Mouse (Mus musculus): ENCODE measurements around the gene Xpo4. TPM values are rescaled to one million over a fixed set of nuclear protein-coding genes. Genes with fewer than 3 reads are reported as not detected.

The Xpo4 gene
- polyA plus RNA-seq, 1 experiment from 2014 or later, result 11.1 TPM

DNA sequence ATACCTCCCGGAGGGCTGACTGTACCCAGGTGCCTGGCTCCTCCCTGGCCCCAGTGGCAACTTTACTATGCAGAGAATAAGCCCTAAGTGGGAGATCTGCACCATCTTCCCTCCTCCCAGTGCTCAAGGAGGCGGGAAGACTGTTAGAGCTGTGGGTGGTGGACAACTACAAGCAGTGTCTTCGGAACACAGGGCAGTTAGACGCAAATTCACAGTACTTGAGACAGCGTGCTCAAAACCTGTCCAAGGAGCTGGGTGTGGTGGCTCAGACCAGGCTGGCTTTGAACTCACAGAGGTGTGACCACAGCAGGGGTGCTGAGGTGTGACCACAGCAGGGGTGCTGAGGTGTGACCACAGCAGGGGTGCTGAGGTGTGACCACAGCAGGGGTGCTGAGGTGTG is 110.8 kb downstream of the Xpo4 start:
- Histone ChIP-seq H3K36me3 (no peaks in the 10 kb centered on the region), H3K27me3 (no peaks in the 10 kb centered on the region), H3K27ac (no peak overlapping the region), H3K4me3 (no peak overlapping the region), H3K9me3 (replicated peaks) (no peaks in the 10 kb centered on the region), H3K9ac (no peak overlapping the region), H3K4me2 (no peak overlapping the region), H3K4me1 (replicated peaks) (no peaks in the 10 kb centered on the region)
- WGBS, result 83% methylated on average over 5 of the region's 5 CpGs
- ATAC-seq (replicated peaks; ENCODE audit: insufficient number of reproducible peaks, insufficient read depth, low FRiP score, low read depth), result no peak

DNA sequence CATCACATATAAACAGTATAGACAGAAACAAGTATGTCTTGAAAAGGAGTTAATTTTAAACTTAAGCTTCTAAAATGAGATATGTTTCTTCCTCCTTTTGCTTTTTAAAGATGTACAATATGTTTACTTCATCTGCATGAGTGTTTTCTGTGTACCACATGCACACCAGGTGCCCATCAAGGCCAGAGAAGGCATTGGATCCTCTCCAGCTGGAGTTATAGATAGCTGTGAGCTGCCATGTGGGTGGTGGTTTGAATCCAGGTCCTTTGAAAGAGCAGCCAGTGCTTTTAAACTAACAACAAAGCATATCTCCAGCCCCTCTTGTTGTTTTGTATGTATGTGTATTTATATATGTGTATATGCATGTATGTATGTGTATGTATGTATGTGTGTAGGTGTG is 112.3 kb downstream of the Xpo4 start:
- H3K9me3 ChIP-seq (replicated peaks), result no peaks in the 10 kb centered on the region
- no peak overlapping the region for H3K27ac ChIP-seq
- H3K27me3 ChIP-seq, result no peaks in the 10 kb centered on the region
- H3K4me2 ChIP-seq, result no peak overlapping the region
- ATAC-seq (replicated peaks; ENCODE audit: insufficient number of reproducible peaks, insufficient read depth, low FRiP score, low read depth), result no peak
- H3K36me3 ChIP-seq, result no peaks in the 10 kb centered on the region
- no peak overlapping the region for H3K9ac ChIP-seq
- H3K4me1 ChIP-seq (replicated peaks), result no peaks in the 10 kb centered on the region
- no peak overlapping the region for H3K4me3 ChIP-seq

DNA sequence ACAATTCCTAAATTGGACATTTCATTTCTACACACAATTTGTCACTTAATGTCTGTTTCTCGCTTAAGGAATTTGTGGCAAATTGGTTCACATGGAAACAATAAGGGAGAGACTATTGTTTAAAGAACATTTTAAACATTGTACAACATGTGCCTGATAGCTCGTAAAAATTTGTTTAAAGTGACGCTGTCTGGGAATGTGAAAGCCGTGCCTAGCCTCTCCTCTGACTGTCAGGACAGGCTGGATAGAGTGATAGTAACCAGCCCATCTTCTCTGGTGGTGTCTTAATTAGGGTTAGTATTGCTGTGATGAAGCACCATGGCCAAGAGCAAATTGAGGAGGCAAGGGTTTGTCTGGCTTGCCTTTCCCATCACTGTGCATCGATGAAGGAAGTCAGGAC is 118.2 kb downstream of the Xpo4 start:
- H3K9me3 ChIP-seq (replicated peaks), result no peaks in the 10 kb centered on the region
- ATAC-seq (replicated peaks; ENCODE audit: insufficient number of reproducible peaks, insufficient read depth, low FRiP score, low read depth), result no peak
- no peaks in the 10 kb centered on the region for H3K27me3 ChIP-seq
- H3K36me3 ChIP-seq, result no peaks in the 10 kb centered on the region
- 71% methylated on average over 5 of the region's 5 CpGs for WGBS
- H3K4me3 ChIP-seq, result no peak overlapping the region
- H3K4me1 ChIP-seq (replicated peaks), result peaks cover 7% of the 10 kb centered on the region
- no peak overlapping the region for H3K9ac ChIP-seq
- no peak overlapping the region for H3K27ac ChIP-seq
- H3K4me2 ChIP-seq, result no peak overlapping the region

DNA sequence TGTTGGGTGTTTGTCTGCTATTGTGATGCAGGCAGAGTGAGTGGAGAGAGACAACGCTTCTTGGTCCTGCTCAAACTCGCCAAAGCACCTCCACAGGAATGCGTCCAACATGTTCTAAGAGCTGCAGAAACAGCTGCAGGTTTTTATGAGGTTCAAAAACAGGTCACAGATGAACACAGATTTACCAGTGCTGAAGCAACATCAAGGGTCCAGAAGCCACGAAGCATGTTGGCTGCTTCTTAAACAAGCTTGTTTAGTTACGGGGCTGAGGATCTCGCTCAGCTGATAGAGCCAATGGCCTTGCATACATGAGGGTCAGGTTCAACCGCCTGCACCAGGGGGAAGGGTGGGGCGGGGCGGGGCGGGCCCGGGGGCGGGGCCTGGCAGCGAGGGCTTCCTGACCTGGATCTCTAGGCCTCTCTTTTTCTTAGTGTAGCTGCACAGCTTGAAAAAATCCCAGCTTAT is 118.6 kb downstream of the Xpo4 start:
- H3K27ac ChIP-seq, result no peak overlapping the region

DNA sequence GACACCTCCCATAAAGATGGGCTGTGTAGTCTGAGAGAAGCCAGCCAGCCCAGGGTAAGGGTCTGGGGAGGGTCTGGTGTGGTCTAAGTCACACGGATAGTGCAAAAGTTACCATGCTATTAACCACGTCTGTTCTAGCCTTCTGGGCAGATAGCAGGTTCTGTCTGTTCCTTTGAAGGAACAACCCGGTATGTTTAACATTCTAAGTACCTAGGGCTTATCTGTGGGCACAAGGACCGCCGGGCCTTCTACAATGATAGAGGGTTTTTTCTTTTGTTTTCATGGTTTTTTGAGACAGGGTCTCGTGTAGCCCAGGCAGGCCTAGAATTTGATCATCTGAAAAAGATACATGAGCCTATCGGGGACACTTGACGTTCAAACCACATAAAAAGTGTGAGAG is 119.1 kb downstream of the Xpo4 start:
- H3K9me3 ChIP-seq (replicated peaks), result no peaks in the 10 kb centered on the region
- H3K36me3 ChIP-seq, result no peaks in the 10 kb centered on the region
- 79% methylated on average over 8 of the region's 8 CpGs for WGBS
- ATAC-seq (replicated peaks; ENCODE audit: insufficient number of reproducible peaks, insufficient read depth, low FRiP score, low read depth), result no peak
- H3K9ac ChIP-seq, result no peak overlapping the region
- no peak overlapping the region for H3K4me3 ChIP-seq
- peaks cover 7% of the 10 kb centered on the region for H3K4me1 ChIP-seq (replicated peaks)
- no peaks in the 10 kb centered on the region for H3K27me3 ChIP-seq
- no peak overlapping the region for H3K27ac ChIP-seq
- no peak overlapping the region for H3K4me2 ChIP-seq

More for the DNA sequence above, 118.6 kb downstream of the Xpo4 start:
- Histone ChIP-seq H3K36me3 (no peaks in the 10 kb centered on the region), H3K9ac (no peak overlapping the region), H3K27me3 (no peaks in the 10 kb centered on the region), H3K9me3 (replicated peaks) (no peaks in the 10 kb centered on the region), H3K4me3 (no peak overlapping the region), H3K4me2 (0 out of 2 replicates have a peak overlapping the region, but pooled peaks have one; percentile 4), H3K4me1 (replicated peaks) (peaks cover 7% of the 10 kb centered on the region)
- ATAC-seq (replicated peaks; ENCODE audit: insufficient number of reproducible peaks, insufficient read depth, low FRiP score, low read depth), result no peak; the same call in 1 of the 2 replicates
- WGBS, result 23% methylated on average over 13 of the region's 13 CpGs

DNA sequence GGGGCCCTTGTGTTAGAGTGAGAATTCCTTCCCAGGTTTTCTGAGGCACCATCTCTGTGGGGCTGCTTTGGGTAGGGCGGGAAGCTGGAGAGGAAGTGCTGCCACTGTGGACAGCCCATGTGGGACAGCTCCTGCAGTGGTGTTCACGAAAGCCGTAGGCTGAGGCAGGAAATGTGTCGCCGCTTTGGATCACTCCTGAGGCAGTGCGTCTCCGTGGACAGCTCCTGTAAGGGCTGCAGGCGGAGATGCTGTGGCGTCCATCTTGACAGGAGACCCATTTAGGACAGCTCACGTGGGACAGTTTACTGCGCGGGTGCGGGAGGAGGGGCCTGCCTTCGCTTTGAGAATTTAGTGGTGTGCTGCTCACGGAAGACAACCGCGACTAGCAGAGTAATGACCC is 119.7 kb downstream of the Xpo4 start:
- WGBS, result 79% methylated on average over 17 of the region's 17 CpGs
- H3K27ac ChIP-seq, result no peak overlapping the region

DNA sequence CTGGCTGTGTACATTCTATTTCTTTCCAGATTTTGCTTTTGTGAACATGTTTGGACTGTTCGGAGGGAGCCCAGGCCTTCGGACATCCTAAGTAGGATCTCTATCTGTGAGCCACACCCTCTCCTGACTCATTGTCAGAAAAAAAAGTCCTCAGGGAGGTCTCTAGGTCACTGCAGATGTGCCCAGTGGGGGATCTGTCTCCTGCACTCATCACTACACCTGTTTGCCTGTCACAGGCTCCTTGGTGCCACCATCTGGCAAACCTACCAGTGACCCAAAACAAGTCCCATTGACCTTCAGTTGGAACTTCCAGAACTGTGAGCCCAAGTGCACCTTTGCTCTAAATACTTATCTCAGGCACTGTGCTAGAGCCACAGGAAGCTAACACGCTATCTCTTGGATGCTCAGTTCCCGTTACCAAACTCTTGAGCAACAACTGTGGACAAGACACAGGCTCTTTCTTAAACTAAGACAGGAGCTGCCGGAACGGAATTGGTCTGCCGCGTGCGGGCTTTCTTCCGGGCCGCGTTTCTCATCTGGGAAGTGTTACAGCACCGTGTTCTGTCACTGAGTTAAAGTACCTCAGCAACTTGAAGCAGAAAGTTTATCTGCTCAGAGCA is 121.7 kb downstream of the Xpo4 start:
- Histone ChIP-seq H3K4me3 (no peak overlapping the region), H3K36me3 (no peaks in the 10 kb centered on the region), H3K4me2 (no peak overlapping the region), H3K27me3 (no peaks in the 10 kb centered on the region), H3K9ac (no peak overlapping the region), H3K9me3 (replicated peaks) (no peaks in the 10 kb centered on the region), H3K27ac (no peak overlapping the region), H3K4me1 (replicated peaks) (peaks cover 7% of the 10 kb centered on the region)
- 86% methylated on average over 13 of the region's 13 CpGs for WGBS
- no peak for ATAC-seq (replicated peaks; ENCODE audit: insufficient number of reproducible peaks, insufficient read depth, low FRiP score, low read depth)

More for the DNA sequence above, 119.7 kb downstream of the Xpo4 start:
- Histone ChIP-seq H3K4me2 (no peak overlapping the region), H3K36me3 (no peaks in the 10 kb centered on the region), H3K27me3 (no peaks in the 10 kb centered on the region), H3K9me3 (replicated peaks) (no peaks in the 10 kb centered on the region), H3K9ac (no peak overlapping the region), H3K4me3 (no peak overlapping the region), H3K4me1 (replicated peaks) (peaks cover 7% of the 10 kb centered on the region)
- ATAC-seq (replicated peaks; ENCODE audit: insufficient number of reproducible peaks, insufficient read depth, low FRiP score, low read depth), result no peak

DNA sequence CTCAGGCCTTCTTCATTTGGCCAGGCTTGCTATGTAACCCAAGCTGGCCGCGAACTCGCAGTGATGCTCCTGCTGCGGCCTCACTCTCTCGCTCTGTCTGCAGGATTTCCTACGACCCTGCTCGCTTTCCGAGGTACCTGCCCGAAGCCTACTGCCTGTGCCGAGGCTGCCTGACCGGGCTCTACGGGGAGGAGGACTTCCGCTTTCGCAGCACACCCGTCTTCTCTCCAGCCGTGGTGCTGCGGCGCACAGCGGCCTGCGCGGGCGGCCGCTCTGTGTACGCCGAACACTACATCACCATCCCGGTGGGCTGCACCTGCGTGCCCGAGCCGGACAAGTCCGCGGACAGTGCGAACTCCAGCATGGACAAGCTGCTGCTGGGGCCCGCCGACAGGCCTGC is 123.0 kb downstream of the Xpo4 start:
- Histone ChIP-seq H3K36me3 (no peaks in the 10 kb centered on the region), H3K9ac (no peak overlapping the region), H3K4me1 (replicated peaks) (peaks cover 18% of the 10 kb centered on the region), H3K9me3 (replicated peaks) (no peaks in the 10 kb centered on the region), H3K27me3 (no peaks in the 10 kb centered on the region), H3K4me2 (peak overlapping the region; percentile 49), H3K4me3 (peak overlapping the region; percentile 10; the same call in 1 of the 2 replicates), H3K27ac (no peak overlapping the region)
- 70% methylated on average over 34 of the region's 34 CpGs for WGBS
- no peak for ATAC-seq (replicated peaks; ENCODE audit: insufficient number of reproducible peaks, insufficient read depth, low FRiP score, low read depth)

DNA sequence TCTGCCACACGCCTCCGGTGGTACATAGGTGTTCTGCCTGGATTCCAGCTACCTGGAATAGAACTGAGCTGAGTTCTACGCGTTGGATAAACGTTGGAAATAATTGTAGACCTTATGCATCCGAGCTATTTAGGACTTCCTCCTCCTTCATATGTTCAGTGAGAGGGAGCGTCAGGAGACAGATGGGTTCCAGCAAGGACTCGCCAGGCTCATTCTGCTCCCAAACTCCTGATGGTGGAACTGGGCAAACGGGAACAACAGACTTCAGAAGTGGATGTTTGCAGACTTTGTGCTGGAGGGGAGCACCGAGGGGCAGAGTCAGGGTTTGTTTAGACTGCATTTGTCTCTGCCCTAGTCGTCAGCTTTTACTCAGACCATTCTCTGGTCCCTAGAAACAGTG is 124.5 kb downstream of the Xpo4 start:
- Histone ChIP-seq H3K4me2 (no peak overlapping the region), H3K4me1 (replicated peaks) (peaks cover 28% of the 10 kb centered on the region), H3K27me3 (no peaks in the 10 kb centered on the region), H3K4me3 (no peak overlapping the region), H3K9me3 (replicated peaks) (no peaks in the 10 kb centered on the region), H3K9ac (no peak overlapping the region), H3K27ac (no peak overlapping the region), H3K36me3 (no peaks in the 10 kb centered on the region)
- WGBS, result 78% methylated on average over 11 of the region's 11 CpGs
- no peak for ATAC-seq (replicated peaks; ENCODE audit: insufficient number of reproducible peaks, insufficient read depth, low FRiP score, low read depth)

DNA sequence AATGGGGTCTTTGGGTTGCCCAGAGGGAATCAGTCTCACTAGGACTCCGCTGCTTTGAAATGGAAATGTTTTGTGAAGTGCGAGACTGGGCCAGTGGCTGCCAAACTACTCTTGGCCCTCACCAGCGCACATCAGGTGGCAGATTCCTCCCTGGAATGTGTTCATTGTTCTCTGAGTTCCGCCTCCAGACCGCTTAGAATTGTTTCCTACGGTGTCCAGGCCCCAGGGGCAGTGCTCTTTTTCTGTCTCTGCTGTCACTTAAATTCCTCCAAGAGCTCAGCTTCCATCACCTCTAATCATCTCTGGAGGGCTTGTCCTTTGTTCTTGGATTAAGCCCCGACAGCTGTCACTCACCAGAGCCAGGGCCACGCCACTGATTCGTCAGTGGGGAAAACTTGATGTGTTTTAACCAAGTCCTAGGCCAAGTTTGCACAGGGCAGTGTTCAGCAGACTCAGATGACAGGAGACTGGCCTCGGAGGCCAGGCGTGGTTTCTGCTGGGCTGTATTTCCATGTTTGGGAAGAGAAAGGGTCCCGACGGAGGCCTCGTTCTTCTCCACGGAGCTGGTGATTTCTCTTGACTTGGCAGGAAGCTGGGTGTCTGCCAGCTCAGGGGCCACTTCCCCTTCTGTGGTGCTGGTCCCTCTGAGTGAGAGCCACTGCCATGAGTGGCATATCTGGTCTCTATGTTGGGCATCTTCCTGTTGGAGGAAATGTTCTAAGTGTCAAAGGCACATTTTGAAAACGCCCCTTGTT is 127.8 kb downstream of the Xpo4 start:
- H3K4me2 ChIP-seq, result peak overlapping the region; percentile 30; the same call in 1 of the 2 replicates
- no peaks in the 10 kb centered on the region for H3K36me3 ChIP-seq
- no peaks in the 10 kb centered on the region for H3K9me3 ChIP-seq (replicated peaks)
- peaks cover 49% of the 10 kb centered on the region for H3K4me1 ChIP-seq (replicated peaks)
- no peaks in the 10 kb centered on the region; the same call in 1 of the 2 replicates for H3K27me3 ChIP-seq
- peak overlapping the region; percentile 9; the same call in 1 of the 2 replicates for H3K9ac ChIP-seq
- H3K27ac ChIP-seq, result peak overlapping the region; percentile 76
- WGBS, result 9% methylated on average over 16 of the region's 16 CpGs
- peak; percentile 28; the same call in 1 of the 2 replicates for ATAC-seq (replicated peaks; ENCODE audit: insufficient number of reproducible peaks, insufficient read depth, low FRiP score, low read depth)
- no peak overlapping the region for H3K4me3 ChIP-seq

DNA sequence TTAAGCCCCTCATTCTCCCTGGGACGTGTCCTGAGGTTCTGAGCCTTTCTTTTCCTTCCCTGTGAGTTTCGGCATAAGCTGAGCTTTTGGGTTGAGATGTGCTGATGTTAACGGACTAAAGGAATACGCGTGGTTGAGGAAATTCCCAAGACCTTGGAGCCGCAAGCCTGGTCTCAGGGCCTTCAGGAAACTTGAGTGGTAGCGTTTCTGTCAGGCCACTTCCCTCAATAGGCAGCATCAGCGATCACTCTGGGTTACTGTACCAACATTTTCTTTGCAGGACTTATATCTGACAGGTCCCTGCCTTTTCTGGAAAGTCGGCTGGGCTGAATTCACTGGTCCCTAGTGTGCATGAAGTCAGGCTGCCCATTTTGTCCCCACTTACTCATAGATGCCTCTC is 128.4 kb downstream of the Xpo4 start:
- Histone ChIP-seq H3K9ac (peak overlapping the region; percentile 9; the same call in 1 of the 2 replicates), H3K4me3 (no peak overlapping the region), H3K4me1 (replicated peaks) (peaks cover 47% of the 10 kb centered on the region)

More for the DNA sequence above, 128.4 kb downstream of the Xpo4 start:
- peak overlapping the region; percentile 76 for H3K27ac ChIP-seq
- no peak for ATAC-seq (replicated peaks; ENCODE audit: insufficient number of reproducible peaks, insufficient read depth, low FRiP score, low read depth)
- H3K9me3 ChIP-seq (replicated peaks), result no peaks in the 10 kb centered on the region
- H3K36me3 ChIP-seq, result no peaks in the 10 kb centered on the region
- no peaks in the 10 kb centered on the region; the same call in 1 of the 2 replicates for H3K27me3 ChIP-seq
- peak overlapping the region; percentile 30; the same call in 1 of the 2 replicates for H3K4me2 ChIP-seq
- whole genome bisulfite sequencing, result 56% methylated on average over 9 of the region's 9 CpGs
